Mouse (Mus musculus) Patski (cell line): ENCODE results near the gene Acap2. TPM values are rescaled to one million over a fixed set of nuclear protein-coding genes. Genes with fewer than 3 reads are reported as not detected.

Experiments
- ATAC-seq: fragments of 100-300 bp; one replicate; pipeline ENCODE4 v1.8.0; 2021
- CTCF ChIA-PET: fragments of 350-600 bp; sonication (Branson Sonifier 250); formaldehyde crosslinking; loops from one replicate; lab custom pipeline; 2022; ENCODE audit warnings: inconsistent platforms; lab: Charles Lee
- POLR2A ChIA-PET: fragments of 350-600 bp; sonication (Branson Sonifier 250); formaldehyde crosslinking; loops from one replicate; lab custom pipeline; 2022; ENCODE audit warnings: antibody characterized with exemption, inconsistent platforms; lab: Charles Lee
- DNase-seq: peaks from one replicate; pipeline ENCODE4 v3.0.0-alpha.2; 2011; ENCODE audit warnings: low read depth, low spot score
- H3K27me3 ChIP-seq: fragments of 371-371 bp; one replicate; pipeline ENCODE4 v1.5.1; 2021
- CTCF ChIP-seq: fragments of 100-300 bp; IDR thresholded peaks from one replicate; pipeline ENCODE4 v1.5.1; 2021
- in situ Hi-C: fragments of 300-500 bp; cut with MboI; formaldehyde crosslinking; loops from 3 replicates; pipeline ENCODE4 v1.11.1; 2018; ENCODE audit warnings: low pct_unique_long_range_greater_than_20kb, mixed read lengths
- polyA plus RNA-seq: library from polyadenylated mRNA; unstranded; gene quantifications from one replicate; pipeline ENCODE4 v1.2.3, GENCODE M21; 2021

Gene Acap2
- polyA plus RNA-seq, result 38.4 TPM

DNA sequence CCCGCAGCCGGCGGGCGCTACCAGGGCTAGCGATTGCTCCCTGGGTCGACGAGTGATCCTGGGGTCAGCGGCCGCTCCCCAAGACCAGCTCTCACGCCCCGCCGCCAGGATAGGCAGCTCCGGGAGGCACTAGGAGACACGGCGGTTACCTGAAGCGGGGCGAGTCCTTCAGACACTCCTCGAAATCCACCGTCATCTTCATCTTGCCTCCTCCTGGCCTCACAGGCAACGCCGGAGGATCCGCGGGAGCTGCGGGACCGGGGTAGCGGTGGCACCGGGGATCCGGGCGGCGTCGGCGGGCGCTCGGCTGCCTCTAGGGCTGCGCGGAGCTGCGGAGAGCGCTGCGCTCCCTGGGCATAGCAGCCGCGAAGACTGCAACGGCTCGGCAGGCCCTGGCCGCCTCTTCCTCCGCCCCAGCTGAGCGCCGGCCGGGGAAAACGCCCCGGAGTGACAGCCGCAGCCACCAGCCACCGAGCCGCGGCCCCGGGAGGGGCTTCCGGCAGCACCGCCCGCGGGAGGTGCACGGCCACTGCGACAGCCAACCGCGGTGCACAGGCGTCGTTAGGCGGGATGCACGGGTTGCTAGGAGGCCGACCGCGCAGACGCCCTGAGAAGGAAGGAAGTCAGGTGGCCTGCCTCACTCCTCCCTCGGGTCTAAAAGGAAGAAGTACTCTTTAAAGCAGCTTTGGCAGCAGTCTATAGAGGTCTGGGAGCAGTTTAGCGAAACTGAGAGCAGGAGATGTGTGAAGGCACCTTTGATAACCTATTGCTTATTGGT, at the start of gene Acap2:
Gene Acap2 (minus strand): TSS at position 456 of the 778 bp plus-strand sequence.
- ChIA-PET CTCF (interaction anchor here (1.7 kb wide), 1 partner anchor 11 kb away, joined by 9 read pairs; no protein-coding TSS in a partner anchor), POLR2A (interaction anchor here (1.9 kb wide), 1 partner anchor 32 kb away, joined by 7 read pairs; no protein-coding TSS in a partner anchor)
- TF ChIP-seq CTCF, result no peak
- in situ Hi-C loops, result no loop called here
- DNase-seq (peak; percentile 66), ATAC-seq (peak; percentile 98)
- H3K27me3 ChIP-seq, result no peaks in the 10 kb centered on the region

DNA sequence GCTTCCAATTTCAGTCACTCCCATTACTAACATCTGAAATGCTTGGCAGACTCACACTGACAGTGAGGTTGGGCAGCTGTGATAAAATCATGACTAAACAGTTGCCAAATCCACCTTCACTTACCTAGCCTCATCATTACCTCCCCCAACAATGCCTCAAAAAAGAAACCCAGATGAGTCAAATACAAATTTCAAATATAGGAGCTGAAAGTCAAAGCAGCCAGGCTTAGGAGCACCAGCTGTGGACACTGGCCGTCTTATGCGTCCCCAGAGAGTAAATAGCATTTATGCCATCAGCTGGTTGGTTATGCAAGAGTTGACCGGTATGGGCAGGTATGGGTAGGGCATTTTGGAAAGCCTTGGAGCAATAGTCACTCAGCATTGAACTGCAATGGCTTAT, 48.4 kb upstream of the Acap2 start:
- H3K27me3 ChIP-seq, result no peaks in the 10 kb centered on the region
- no peak for ATAC-seq
- TF ChIP-seq CTCF, result no peak
- ChIA-PET CTCF (no interaction called here), POLR2A (no interaction called here)
- no peak for DNase-seq
- in situ Hi-C loops, result no loop called here

DNA sequence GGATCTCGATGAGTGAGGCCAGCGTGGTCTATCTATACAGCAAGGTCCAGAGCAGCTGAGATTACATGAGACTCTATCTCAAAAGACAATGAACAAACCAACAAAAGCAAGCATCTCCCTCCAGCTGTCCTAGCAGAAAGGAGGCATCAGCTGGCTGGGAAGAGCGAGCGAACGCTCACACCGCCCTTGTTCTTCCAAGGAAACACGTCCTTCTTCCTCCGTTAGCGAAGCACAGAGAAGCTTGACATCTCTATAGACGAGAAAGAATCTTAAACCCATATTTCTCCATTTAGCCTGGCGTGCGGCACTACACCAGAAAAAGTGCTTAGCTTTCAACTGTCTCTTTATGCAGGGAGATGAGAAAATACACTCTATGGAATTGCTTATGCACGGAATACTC, 47.7 kb upstream of the Acap2 start:
- in situ Hi-C loops, result no loop called here
- no peak for ATAC-seq

DNA sequence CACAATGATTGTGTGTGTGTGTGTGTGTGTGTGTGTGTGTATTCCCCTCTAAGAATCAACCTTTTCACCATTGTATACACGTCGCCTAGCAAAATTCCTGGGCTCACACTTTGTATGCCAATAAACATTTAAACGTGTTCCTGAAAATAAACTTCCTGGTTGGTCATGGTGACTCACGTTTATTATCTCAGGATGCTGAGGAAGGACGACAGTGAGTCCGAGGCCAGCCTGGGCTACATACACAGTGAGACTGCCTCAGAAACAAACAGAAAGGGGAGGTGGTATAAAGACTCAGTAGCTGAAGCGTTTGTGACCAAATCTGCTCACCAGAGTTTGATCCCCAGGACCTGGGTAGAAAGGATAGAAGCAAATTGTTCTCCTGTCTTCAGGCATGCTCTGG, 46.4 kb upstream of the Acap2 start:
- H3K27me3 ChIP-seq, result no peaks in the 10 kb centered on the region
- TF ChIP-seq CTCF, result no peak
- ATAC-seq, result no peak
- no peak for DNase-seq
- in situ Hi-C loops, result no loop called here
- ChIA-PET POLR2A (no interaction called here), CTCF (interaction anchor here (0.9 kb wide), 1 partner anchor 12 kb away, joined by 3 read pairs; no protein-coding TSS in a partner anchor)

More for the DNA sequence above, 47.7 kb upstream of the Acap2 start:
- no peaks in the 10 kb centered on the region for H3K27me3 ChIP-seq
- ChIA-PET POLR2A (no interaction called here), CTCF (no interaction called here)
- no peak for DNase-seq
- no peak for TF ChIP-seq CTCF

DNA sequence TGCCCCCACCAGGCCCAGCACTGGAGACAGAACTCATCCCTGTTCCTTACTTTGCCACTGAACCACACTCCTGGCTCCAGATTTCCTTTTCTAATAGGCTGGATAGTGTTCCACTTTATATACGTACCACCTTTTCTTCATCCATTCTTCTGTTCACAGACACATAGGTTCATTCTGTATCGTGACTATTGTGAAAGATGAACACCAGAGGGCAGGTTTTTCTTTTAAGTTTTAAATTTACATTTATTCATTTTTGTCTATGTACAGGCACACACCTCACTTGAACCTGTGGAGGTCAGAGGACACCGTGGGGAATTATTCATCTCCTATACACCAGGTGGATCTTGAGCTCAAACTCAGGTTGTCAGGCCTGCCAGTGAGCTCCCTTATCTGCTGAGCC, 43.0 kb upstream of the Acap2 start:
- DNase-seq (no peak), ATAC-seq (no peak)
- TF ChIP-seq CTCF, result no peak
- ChIA-PET CTCF (interaction anchor here (0.7 kb wide), 1 partner anchor 25 kb away, joined by 3 read pairs; no protein-coding TSS in a partner anchor), POLR2A (no interaction called here)
- no peaks in the 10 kb centered on the region for H3K27me3 ChIP-seq
- in situ Hi-C loops, result no loop called here

DNA sequence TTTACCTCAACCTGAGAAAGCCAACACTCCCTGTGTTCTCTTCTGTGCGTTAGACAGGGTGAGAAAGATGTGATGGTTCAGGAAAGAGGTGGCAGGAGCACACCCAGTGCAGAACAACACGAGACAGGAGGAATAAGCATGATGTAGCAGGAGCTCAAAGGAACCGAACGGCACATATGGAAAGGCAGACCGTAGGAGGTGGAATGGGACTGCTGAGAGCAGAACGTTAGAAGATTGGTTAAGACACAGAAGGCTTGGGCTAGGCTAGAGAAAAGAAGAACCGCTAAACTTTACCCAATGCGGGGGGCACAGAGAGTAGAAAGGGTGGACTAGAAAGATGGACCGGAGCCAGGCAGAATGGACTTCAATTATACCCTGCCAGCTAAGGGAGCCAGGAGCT, 40.4 kb upstream of the Acap2 start:
- POLR2A ChIA-PET, result no interaction called here

DNA sequence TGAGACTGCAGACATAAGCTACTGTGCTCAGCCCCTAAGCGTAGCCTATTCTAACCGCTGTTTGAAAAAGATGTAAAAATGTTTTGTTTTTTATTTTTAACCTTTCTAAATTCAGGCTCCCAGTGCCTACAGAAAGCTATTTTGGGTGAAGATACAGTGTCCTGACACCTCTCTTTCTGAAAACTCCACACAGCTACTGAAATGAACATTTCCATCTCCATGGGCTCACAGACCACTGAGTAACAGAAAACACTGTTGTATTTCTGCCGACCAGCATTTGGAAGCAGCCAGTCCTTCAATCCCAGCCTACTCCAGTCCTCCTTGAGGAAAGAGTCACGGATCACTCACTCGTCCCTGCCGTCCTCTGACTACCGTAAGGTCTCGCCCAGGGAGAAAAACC, 39.5 kb upstream of the Acap2 start:
- no peak for DNase-seq
- no peak for ATAC-seq
- CTCF ChIA-PET, result no interaction called here
- TF ChIP-seq CTCF, result no peak
- POLR2A ChIA-PET, result no interaction called here
- in situ Hi-C loops, result no loop called here
- no peaks in the 10 kb centered on the region for H3K27me3 ChIP-seq

More for the DNA sequence above, 40.4 kb upstream of the Acap2 start:
- no peak for TF ChIP-seq CTCF
- DNase-seq (no peak), ATAC-seq (no peak)
- in situ Hi-C loops, result no loop called here
- CTCF ChIA-PET, result interaction anchor here (1.0 kb wide), 1 partner anchor 10 kb away, joined by 3 read pairs; no protein-coding TSS in a partner anchor
- H3K27me3 ChIP-seq, result no peaks in the 10 kb centered on the region

DNA sequence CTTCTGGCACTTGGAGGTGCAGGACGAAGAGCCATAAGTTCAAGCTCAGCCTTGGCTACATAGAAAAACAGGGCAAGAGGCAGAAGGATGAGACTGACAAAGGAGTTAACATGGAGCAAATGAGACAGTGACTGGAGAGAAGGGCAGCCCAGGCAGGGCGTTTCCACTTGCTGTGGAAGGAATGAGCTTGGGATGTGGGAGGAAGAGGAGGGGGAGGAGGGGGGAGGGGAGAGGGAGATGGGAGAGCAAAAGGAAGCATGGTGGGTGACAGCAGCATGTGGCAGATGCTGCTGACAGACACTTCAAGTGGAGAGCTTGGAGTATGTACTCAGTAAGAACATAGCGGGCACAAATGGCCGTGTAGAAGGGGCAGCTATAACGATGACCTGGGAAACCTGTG, 37.2 kb upstream of the Acap2 start:
- ChIA-PET CTCF (no interaction called here), POLR2A (no interaction called here)
- ATAC-seq (no peak), DNase-seq (no peak)
- no peak for TF ChIP-seq CTCF
- in situ Hi-C loops, result no loop called here
- H3K27me3 ChIP-seq, result no peaks in the 10 kb centered on the region

DNA sequence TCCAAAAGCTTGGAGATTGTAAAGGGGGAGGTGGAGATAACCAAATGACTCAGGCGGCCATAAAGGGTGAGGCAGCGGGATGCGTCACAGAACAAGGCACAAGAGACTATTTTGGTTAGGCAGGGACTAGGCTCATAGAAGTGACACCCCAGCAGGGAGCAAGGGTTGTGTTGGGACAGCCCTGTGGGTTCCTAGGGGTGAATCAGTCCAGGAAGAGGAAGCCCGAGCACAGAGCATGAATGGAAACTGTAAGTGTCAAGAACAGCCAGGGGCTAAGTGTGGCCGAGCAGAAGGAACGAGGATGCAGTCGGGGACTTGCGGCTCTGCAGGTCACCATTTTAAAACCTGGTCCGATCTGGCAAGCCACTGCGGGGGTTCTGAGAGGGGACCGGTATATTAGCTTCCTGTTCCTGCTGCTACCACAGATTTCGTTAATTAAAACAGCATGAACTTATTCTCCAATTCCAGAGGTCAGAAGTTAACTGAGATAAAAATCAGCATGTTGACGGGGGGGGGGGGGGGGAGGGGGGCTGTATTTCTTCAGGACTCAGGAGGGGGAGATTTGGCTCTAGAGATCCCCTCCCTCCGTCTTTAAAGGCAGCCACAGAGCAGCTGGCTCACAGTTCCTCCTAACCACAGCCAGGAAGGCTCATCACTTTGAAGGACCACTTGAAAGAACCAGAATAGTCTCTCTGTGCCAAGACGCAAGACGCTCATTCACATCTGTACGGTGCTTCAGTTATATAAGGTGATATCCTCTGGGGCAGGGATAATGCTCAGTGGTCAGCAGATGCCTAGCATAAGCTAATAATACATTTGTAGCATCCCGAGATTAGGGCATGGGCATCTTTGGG, 34.6 kb upstream of the Acap2 start:
- CTCF ChIA-PET, result interaction anchor here (1.1 kb wide), 1 partner anchor 12 kb away, joined by 3 read pairs; no protein-coding TSS in a partner anchor
- in situ Hi-C loops, result no loop called here
- DNase-seq, result peak; percentile 24
- TF ChIP-seq CTCF, result no peak
- peak; percentile 29 for ATAC-seq
- no peaks in the 10 kb centered on the region for H3K27me3 ChIP-seq
- POLR2A ChIA-PET, result interaction anchor here (0.6 to 0.8 kb wide), 3 partner anchors 27 to 37 kb away, joined by 3 to 15 read pairs (median 3); no protein-coding TSS in a partner anchor

DNA sequence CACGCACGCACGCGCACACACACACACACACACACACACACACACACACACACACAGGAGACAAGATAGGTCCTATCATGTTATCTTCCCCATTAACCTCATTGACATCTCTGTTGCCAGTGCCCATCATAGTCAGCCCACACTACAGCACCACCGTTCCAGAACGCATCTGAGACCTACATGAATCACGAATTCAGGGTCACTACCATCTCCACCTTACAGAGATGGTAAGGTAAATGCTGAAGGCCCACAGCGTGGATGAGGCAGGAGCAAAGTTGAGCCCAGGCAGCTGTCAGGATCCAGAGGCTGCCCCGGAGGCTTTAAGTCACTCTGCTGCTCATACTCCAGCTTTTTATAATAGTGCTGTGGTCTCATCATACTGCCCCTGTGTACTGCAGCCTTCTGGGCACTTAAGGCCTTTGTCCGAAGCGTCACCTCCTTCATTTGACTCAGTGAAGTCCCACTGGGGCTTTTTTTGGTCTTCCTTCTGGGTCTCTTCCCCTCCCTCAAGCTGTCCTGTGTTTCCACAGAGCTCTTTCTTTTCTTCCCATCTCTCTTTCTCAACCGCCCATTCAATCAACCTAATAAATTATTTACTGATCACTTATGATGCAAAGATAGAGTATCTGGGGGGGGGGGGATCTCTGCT, 33.9 kb upstream of the Acap2 start:
- TF ChIP-seq CTCF, result no peak
- no peak for DNase-seq
- ChIA-PET CTCF (interaction anchor here (1.1 kb wide), 1 partner anchor 13 kb away, joined by 3 read pairs; no protein-coding TSS in a partner anchor), POLR2A (interaction anchor here (0.7 to 0.8 kb wide), 3 partner anchors 29 to 38 kb away, joined by 3 to 15 read pairs (median 3); no protein-coding TSS in a partner anchor)
- no peaks in the 10 kb centered on the region for H3K27me3 ChIP-seq
- no peak for ATAC-seq
- in situ Hi-C loops, result no loop called here
